Mouse (Mus musculus) cerebellum, adult (tissue): ENCODE measurements around the gene Pcp2.

ENCODE experiments used
- ATAC-seq: cut with Nextera tagmentation; 2 replicates; pipeline ENCODE4 v1.9.2; 2017; ENCODE audit warnings: mild to moderate bottlenecking, moderate library complexity, mixed read lengths; ENCODE audit not compliant: insufficient number of reproducible peaks, low FRiP score, low TSS enrichment

The Pcp2 gene

GRCm38 (mm10) chr8:3625445-3625844 is at the start of gene Pcp2:
Gene Pcp2 (minus strand): TSS chr8:3625545.
- ATAC-seq = no peak

GRCm38 (mm10) chr8:3674671-3675070 is 49.3 kb upstream of the Pcp2 start:
- no peak for ATAC-seq

GRCm38 (mm10) chr8:3671980-3672491 is 46.7 kb upstream of the Pcp2 start, which contains the start of gene Fcor:
Gene Fcor (minus strand): TSS chr8:3672362.
- peak; percentile 75 for ATAC-seq

GRCm38 (mm10) chr8:3670388-3670787 is 45.0 kb upstream of the Pcp2 start:
- ATAC-seq = no peak

- no peak for ATAC-seq
Measured at GRCm38 (mm10) chr8:3665507-3665906, 40.2 kb upstream of the Pcp2 start, which contains the start of gene Mcemp1. Gene Mcemp1 (plus strand): TSS chr8:3665754.

- no peak for ATAC-seq
Measured at GRCm38 (mm10) chr8:3664405-3664804, 39.1 kb upstream of the Pcp2 start.

- no peak for ATAC-seq
Measured at GRCm38 (mm10) chr8:3660889-3661288, 35.5 kb upstream of the Pcp2 start.

- ATAC-seq = no peak
Measured at GRCm38 (mm10) chr8:3656725-3657381, 31.5 kb upstream of the Pcp2 start.

GRCm38 (mm10) chr8:3655526-3655925 is 30.2 kb upstream of the Pcp2 start, which contains the start of gene Retn:
Gene Retn (plus strand): TSS chr8:3655770.
- no peak for ATAC-seq

- ATAC-seq = no peak
Measured at GRCm38 (mm10) chr8:3654726-3655508, 29.6 kb upstream of the Pcp2 start.

- ATAC-seq = no peak
Measured at GRCm38 (mm10) chr8:3652845-3653244, 27.5 kb upstream of the Pcp2 start.

GRCm38 (mm10) chr8:3648990-3649389 is 23.6 kb upstream of the Pcp2 start:
- ATAC-seq = no peak

GRCm38 (mm10) chr8:3648268-3648667 is 22.9 kb upstream of the Pcp2 start:
- no peak for ATAC-seq

- ATAC-seq = no peak
Measured at GRCm38 (mm10) chr8:3647561-3647960, 22.2 kb upstream of the Pcp2 start.

- ATAC-seq = no peak
Measured at GRCm38 (mm10) chr8:3646824-3647531, 21.6 kb upstream of the Pcp2 start.

GRCm38 (mm10) chr8:3645804-3646203 is 20.5 kb upstream of the Pcp2 start:
- ATAC-seq = no peak

- no peak for ATAC-seq
Measured at GRCm38 (mm10) chr8:3631478-3631875, 6.1 kb upstream of the Pcp2 start.

GRCm38 (mm10) chr8:3630647-3631477 is 5.5 kb upstream of the Pcp2 start, which contains the start of gene Stxbp2:
Gene Stxbp2 (plus strand): TSS chr8:3630955.
- peak; percentile 75 for ATAC-seq

GRCm38 (mm10) chr8:3628014-3628413 is 2.7 kb upstream of the Pcp2 start:
- ATAC-seq = no peak

GRCm38 (mm10) chr8:3626971-3627370 is 1.6 kb upstream of the Pcp2 start:
- no peak for ATAC-seq
